Mouse (Mus musculus) CD4-positive, CD25-positive, alpha-beta regulatory T cell, adult 2 months (primary cell): ENCODE data around the gene Arhgap44.

Experiments
- DNase-seq: peaks from one replicate; pipeline ENCODE4 v3.0.0-alpha.2; 2012; ENCODE audit warnings: low read depth, low spot score

Arhgap44 gene

GRCm38 (mm10) chr11:65162767-65163120 lies at the start of gene Arhgap44:
Gene Arhgap44, minus strand, starts transcription at chr11:65162961.
- no peak for DNase-seq

GRCm38 (mm10) chr11:65211701-65212100 lies 48.9 kb upstream of the Arhgap44 start:
- DNase-seq, result no peak

DNA sequence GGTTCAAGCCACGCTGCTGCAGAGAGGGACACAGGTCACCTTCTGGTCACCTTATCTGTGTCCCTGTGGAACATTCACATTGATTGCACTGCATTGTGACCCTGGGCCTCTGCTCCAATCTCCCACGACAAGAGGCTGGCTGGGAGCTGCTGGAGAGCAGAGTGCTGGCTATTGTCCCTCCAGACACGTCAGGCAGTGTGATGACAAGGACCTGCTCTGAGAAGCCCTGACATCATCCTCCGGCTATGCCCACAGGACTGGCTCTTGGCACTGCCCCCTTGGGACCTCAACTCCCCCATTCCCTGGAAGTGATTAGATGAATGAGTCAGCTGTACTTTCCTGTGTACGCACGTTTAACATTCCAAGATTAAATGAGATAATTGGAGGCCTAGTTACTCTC lies 46.7 kb upstream of the Arhgap44 start:
- no peak for DNase-seq

- DNase-seq, result no peak
Observed at GRCm38 (mm10) chr11:65205306-65205705, 42.5 kb upstream of the Arhgap44 start.

DNA sequence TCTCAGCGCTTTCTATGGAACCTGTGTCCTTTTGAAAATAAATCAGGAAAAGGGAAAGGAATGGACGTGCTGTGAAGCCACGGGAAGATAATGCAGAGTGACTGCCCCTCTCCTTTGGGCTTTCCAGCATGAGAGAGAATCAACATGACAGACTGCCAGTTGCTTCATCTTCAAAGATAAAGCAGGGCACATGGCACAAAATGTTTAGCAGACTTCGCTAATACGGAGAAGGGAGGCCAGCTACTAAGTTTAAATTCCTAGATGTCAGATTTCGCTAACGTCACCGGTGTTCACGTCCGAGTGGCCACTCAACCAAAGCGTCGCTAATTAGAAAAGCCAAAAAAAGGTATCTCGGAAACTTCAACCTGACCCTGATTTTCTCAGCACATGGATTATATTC lies 41.9 kb upstream of the Arhgap44 start:
- no peak for DNase-seq

DNA sequence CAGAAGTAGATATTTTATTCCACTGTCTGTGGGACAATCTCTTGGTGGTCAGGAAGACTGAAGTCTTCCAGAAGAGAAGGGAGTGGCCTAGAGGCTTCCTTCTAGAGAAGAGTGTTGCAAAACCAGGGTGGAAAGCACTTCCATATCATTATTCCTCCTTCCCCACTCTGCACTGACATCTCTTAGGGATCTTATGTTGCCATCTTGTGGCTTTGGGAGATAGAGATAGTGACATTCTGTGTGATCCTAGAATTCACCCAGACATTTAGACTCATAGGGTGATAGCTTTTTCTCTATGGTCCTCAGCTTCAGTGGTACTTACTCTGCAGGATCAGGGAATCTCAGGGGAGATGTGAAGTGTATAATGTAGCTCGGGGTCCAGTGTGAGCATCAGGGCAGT lies 40.3 kb upstream of the Arhgap44 start:
- no peak for DNase-seq

- DNase-seq, result no peak
Observed at GRCm38 (mm10) chr11:65202236-65202635, 39.5 kb upstream of the Arhgap44 start.

DNA sequence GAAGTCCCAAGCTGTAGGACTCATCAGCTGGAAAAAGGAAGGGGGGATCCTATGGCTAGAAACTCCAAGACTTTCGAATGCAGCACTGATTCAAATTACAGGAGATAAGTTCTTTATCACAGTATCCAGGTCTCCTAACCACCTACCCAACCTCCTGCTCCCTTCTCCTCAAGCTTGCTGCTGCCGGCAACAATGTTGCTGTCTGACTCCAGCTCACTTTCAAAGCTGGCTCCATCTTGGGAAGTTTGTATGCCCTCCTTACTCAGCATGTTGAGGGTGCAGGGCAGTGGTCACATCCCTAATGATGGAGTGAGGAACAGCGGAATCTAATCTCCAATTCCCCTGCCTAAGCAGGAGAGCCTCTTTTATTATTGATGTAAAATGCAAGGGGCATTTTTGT lies 35.3 kb upstream of the Arhgap44 start:
- no peak for DNase-seq

DNA sequence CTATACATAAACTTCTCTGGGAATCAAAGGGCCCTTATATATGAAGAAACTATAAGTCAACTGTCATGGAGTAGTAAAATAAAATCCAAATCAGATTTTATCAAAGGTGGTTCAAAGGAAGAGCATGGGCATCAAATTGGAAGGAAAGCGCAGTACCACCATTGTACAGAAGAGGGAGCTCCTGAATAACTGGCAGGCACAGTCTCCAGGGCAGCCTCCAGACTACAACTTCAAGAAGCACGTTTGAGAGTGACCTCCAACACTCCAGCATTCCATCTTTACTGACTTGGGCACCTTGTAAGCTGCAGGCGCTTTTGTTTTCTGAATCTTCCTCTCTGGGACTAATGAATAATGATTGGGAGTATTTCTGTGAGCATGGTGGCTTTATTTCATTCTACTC lies 34.5 kb upstream of the Arhgap44 start:
- peak; percentile 34 for DNase-seq

GRCm38 (mm10) chr11:65186974-65187373 lies 24.2 kb upstream of the Arhgap44 start:
- no peak for DNase-seq

DNA sequence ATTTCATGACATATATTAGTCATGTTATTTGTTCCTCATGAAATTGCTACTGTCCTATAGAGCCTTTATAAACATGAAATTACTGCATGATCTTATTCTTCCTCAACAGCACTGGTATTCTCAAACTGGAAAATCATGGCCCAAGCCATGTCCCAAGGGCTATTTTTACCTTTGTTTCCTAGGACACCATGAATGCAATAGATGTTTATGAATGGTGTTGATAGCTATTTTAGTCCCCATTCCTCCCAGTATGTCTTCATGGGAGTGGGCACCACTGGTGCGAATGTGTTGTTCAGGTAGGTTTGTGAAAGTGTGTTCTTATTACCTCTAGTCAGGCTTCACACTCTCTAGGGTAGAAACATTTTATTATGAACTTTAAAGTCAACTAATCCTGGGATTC lies 22.4 kb upstream of the Arhgap44 start:
- DNase-seq, result no peak

DNA sequence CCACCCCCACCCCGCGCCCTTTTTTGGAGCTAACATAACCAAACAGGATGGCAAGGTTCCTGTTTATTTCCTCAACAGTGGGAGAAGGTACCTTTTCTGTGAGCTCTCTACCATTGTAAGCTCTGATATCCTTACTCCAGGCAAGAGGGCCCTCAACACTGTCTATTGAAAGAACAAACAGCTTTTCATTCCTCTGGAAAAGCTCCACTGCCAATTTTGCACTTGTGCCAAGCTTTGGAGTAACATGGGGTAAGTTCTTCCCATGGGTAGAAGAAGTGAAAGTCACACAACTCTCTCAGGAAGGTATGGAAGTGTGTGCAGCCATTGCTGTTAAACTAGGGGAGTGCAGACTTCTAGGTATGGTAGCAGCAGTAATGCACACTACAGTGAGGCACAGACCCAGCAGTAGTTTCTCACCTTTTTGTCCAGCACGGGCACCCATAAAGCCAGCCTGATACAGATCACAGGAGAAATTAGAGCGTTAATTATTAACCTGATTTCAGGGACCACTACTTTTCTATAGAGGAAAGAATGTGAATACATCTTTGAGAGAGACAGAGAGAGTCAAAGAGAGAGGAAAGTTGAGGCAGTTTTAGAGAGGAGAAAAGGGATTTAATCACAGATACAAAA lies 7.5 kb upstream of the Arhgap44 start:
- DNase-seq, result no peak

- DNase-seq, result no peak
Observed at GRCm38 (mm10) chr11:65161881-65162766, 637 bp downstream of the Arhgap44 start.

DNA sequence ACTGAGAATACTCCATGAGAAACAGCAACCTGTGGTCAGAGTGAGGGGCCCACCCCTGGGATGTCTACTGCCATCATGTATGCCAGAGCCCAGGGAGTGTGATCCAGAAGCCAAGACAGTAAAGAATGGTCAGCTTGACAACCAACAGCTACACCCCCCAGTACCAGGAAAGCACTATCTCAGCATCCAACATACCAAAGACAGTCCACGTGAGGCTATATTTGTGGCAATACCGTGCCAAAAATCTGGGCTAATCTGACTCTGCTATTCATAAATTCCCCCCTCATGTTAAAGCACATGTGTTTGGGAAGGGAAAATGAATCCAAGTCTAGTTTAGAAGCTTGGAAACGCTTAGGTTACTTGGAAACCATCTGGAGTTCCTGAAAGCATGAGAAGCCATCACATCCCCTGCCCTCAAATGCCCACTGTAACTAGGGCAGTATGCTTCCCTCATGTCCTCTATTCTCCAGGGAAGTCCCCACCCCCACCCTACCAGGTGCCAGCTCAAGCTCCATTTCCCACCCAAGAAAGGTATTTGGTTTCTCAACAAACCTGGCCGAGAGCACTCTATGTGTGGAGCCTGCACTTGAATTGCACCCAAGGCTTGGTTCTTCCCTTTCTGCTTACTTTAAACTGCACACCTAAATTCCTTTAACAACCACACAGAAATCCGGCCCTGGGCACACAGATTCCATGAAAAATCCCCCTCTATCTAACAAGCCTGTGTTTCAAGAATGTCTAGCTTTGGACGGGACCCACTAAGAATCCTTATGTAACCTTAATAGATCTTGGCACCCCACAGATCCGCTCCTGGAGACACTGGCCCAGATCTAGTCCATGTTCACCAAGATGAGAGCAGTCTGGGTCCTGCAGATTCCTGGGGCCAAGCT lies 1.5 kb downstream of the Arhgap44 start:
- DNase-seq, result no peak

DNA sequence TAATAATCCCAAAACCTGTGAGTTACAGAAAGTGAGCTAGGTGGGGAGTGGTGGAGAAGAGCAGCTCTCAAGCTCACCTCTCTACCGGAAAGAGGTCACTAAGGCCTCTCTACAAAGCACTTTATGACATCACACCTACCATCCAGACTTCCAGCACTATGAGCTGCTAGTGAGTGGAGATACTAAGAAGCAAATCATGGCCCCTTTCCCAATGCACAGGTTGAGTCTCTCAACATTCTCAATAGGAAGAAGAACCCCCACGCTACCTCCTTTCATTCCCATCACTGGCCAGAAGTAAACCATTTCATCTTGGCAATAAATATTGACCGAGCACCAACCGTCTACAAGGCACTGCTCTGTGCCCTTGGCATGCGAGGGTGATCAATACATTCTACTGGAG lies 3.0 kb downstream of the Arhgap44 start, which contains the start of gene 1700086D15Rik:
Gene 1700086D15Rik (minus strand): TSS at position 101 of the 400 bp plus-strand sequence.
- DNase-seq, result no peak

DNA sequence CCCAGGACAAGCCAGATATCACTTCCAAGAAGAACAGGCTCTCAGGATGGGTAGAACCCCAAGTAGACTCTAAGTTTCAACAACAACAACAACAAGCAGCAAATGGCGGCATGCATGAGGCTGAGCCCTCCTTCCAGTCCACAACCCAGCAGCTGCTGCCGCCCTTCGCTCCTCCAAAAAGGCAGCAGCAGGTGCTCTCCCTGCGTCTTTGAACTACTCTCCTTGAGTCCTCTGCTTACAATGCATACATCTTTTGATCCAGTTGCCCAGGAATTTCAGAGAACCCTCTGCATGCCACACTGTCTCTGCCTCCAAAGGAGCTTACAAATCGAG lies 4.1 kb downstream of the Arhgap44 start:
- no peak for DNase-seq

- DNase-seq, result no peak
Observed at GRCm38 (mm10) chr11:65157966-65158657, 4.6 kb downstream of the Arhgap44 start.

DNA sequence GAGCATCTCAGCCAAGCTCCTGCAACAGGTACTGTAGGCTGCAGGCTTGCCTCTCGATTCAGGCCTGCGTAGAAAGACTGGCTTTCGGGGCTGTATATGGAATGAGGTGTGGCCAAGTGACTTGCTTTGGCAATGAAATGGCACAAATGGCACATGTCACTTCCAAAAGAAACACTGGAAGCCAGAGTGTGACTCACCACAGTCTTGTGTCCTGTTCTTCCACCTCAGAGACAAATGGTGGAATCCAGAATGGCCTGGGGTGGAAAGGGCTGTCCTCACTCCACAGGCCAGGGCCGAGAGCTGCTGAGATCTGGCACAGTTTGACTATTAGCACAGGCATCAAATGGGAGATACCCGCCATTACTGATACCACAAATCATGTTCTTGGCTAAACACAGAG lies 9.8 kb downstream of the Arhgap44 start:
- DNase-seq, result no peak

DNA sequence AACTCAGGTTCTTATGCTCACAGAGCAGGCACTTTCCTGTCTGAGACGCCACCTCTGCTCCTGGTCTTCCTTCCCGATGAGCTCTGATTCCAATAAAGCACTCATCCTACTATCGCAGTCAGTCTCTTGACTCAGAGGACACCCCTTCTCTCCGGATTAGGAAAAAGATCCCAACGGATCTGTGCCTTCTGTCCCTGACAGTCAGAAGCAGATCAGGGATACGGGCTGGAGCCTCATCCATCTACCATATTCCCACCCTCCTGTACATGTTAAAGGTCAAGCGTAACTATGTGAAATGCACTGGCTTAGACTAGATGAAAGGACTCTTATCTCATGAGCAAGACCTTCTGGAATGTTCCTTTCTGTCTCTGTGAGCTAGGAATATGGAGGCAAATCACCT lies 14.3 kb downstream of the Arhgap44 start:
- no peak for DNase-seq

GRCm38 (mm10) chr11:65142838-65143417 lies 19.8 kb downstream of the Arhgap44 start:
- no peak for DNase-seq

- no peak for DNase-seq
Observed at GRCm38 (mm10) chr11:65139030-65139429, 23.7 kb downstream of the Arhgap44 start.
